Mouse (Mus musculus) left cerebral cortex, adult 8-10 months (tissue): ENCODE measurements at regions not wholly inside any gene's neighbourhood (a gene's known extent, or its start where the extent isn't known, plus 50 kb on each side); places are given as distances from the start of the nearest gene placed in this dataset.

Experiments
- DNase-seq, 2 experiments: peaks; one replicate each; pipeline ENCODE4 v3.0.0; 2022; ENCODE audit warnings: low spot score in 2 of 2

- DNase-seq, result no peak
Observed at GRCm38 (mm10) chr10:38288689-38289283, 532.8 kb downstream of the Rfpl4b start.

- no peak for DNase-seq
Observed at GRCm38 (mm10) chr10:38269136-38269535, 552.4 kb downstream of the Rfpl4b start.

- no peak for DNase-seq
Observed at GRCm38 (mm10) chr10:38265564-38265963, 556.0 kb downstream of the Rfpl4b start.

GRCm38 (mm10) chr10:38246821-38247220 is 574.8 kb downstream of the Rfpl4b start:
- no peak for DNase-seq
